Mouse (Mus musculus) heart, postnatal 0 days (tissue): ENCODE measurements around the gene Clcn7. TPM values are rescaled to one million over a fixed set of nuclear protein-coding genes. Genes with fewer than 3 reads are reported as not detected.

Experiments used
- ATAC-seq: fragments of 200-750 bp; cut with Nextera tagmentation; 2 replicates; pipeline ENCODE4 v1.8.0; 2017; ENCODE audit warnings: low read depth, moderate number of reproducible peaks, moderate library complexity; ENCODE audit not compliant: insufficient read depth
- DNase-seq: peaks from one replicate; pipeline ENCODE4 v3.0.0-alpha.2; 2016; ENCODE audit warnings: low spot score
- H3K27ac ChIP-seq: fragments of 300-500 bp; sonication (generic); 2 replicates; pipeline ENCODE4 v1.5.1; 2014; ENCODE audit warnings: low read depth, mild to moderate bottlenecking
- H3K27me3 ChIP-seq: fragments of 300-500 bp; sonication (generic); 2 replicates; pipeline ENCODE4 v1.6.1; 2014; ENCODE audit warnings: low read length, mixed read lengths; ENCODE audit not compliant: control insufficient read depth, insufficient read depth
- H3K36me3 ChIP-seq: fragments of 300-500 bp; sonication (generic); replicated peaks from 2 replicates; pipeline ENCODE4 v1.6.1; 2014; ENCODE audit warnings: low read length, mixed read lengths; ENCODE audit not compliant: control insufficient read depth, insufficient read depth
- H3K4me1 ChIP-seq: fragments of 300-500 bp; sonication (generic); 2 replicates; pipeline ENCODE4 v1.6.1; 2014; ENCODE audit warnings: antibody characterized with exemption; ENCODE audit not compliant: control insufficient read depth, insufficient read depth
- H3K4me2 ChIP-seq: fragments of 300-500 bp; sonication (generic); 2 replicates; pipeline ENCODE4 v1.6.1; 2014; ENCODE audit warnings: low read depth, mild to moderate bottlenecking, low read length, moderate library complexity
- H3K4me3 ChIP-seq: fragments of 300-500 bp; sonication (generic); 2 replicates; pipeline ENCODE4 v1.5.1; 2014; ENCODE audit warnings: low read depth, low read length
- H3K9ac ChIP-seq: fragments of 300-500 bp; sonication (generic); replicated peaks from 2 replicates; pipeline ENCODE4 v1.6.1; 2014; ENCODE audit warnings: low read depth, low read length, mixed read lengths
- H3K9me3 ChIP-seq: fragments of 300-500 bp; sonication (generic); replicated peaks from 2 replicates; pipeline ENCODE4 v1.6.1; 2016; ENCODE audit warnings: low read length; ENCODE audit not compliant: control insufficient read depth
- CTCF ChIP-seq: IDR thresholded peaks from 2 replicates; pipeline ENCODE4 v1.5.1; 2016; ENCODE audit warnings: antibody characterized with exemption, control low read depth, low read depth
- EP300 ChIP-seq: IDR thresholded peaks from 2 replicates; pipeline ENCODE4 v1.6.1; 2016; ENCODE audit warnings: antibody characterized with exemption, low read depth
- WGBS: fragments of 180-500 bp; shearing (Covaris S2); extraction: QIAGEN DNeasy Blood & Tissue Kit; methylation state at CpG from one replicate; pipeline ENCODE4 v1.1.7; 2014; 5-methylcytosine and 5-hydroxymethylcytosine counted together
- polyA plus RNA-seq: library from polyadenylated mRNA; unstranded; fragments of >200 nt; fragmentation: Nextera tagmentation; extraction: Ambion mirVana; gene quantifications from 2 replicates; pipeline ENCODE4 v1.2.1, GENCODE M21; 2015
- total RNA-seq: library from RNA; depleted of rRNA; stranded (reverse); fragments of >200 nt; gene quantifications from 2 replicates; pipeline ENCODE4 v1.2.3, GENCODE M21; 2014; ENCODE audit warnings: low replicate concordance

Clcn7 gene
- total and polyA plus RNA-seq, 2 experiments from 2014 or later: 12.6 to 20.3 TPM

- peak; percentile 76; the same call in 1 of the 2 replicates for ATAC-seq
- H3K36me3 ChIP-seq: no peaks in the 10 kb centered on the region
- peak overlapping the region; percentile 21; the same call in 1 of the 2 replicates for H3K4me2 ChIP-seq
- no peak overlapping the region for H3K4me3 ChIP-seq
- DNase-seq: peak; percentile 25
- no peak overlapping the region for H3K27ac ChIP-seq
- H3K27me3 ChIP-seq: no peaks in the 10 kb centered on the region
- no peaks in the 10 kb centered on the region for H3K4me1 ChIP-seq
- TF ChIP-seq CTCF (no peak), EP300 (no peak)
- H3K9ac ChIP-seq: no peak overlapping the region
- H3K9me3 ChIP-seq: no peaks in the 10 kb centered on the region
- WGBS: 11% methylated on average over 8 of the region's 8 CpGs
These were observed 6.1 kb upstream of the Clcn7 start for GRCm38 (mm10) chr17:25127079-25127478.

- 41% methylated on average over 9 of the region's 9 CpGs for WGBS
- H3K27ac ChIP-seq: no peak overlapping the region
- no peak for TF ChIP-seq EP300
- no peak for TF ChIP-seq CTCF
These were observed 5.5 kb upstream of the Clcn7 start for GRCm38 (mm10) chr17:25127681-25128080.

GRCm38 (mm10) chr17:25130060-25130459 is 3.1 kb upstream of the Clcn7 start:
- H3K9ac ChIP-seq: no peak overlapping the region
- no peaks in the 10 kb centered on the region for H3K36me3 ChIP-seq
- ATAC-seq (no peak), DNase-seq (no peak)
- TF ChIP-seq EP300 (no peak), CTCF (no peak)
- whole genome bisulfite sequencing: 77% methylated on average over 1 of the region's 1 CpGs
- no peaks in the 10 kb centered on the region for H3K27me3 ChIP-seq
- H3K4me1 ChIP-seq: peaks cover 6% of the 10 kb centered on the region
- no peaks in the 10 kb centered on the region for H3K9me3 ChIP-seq
- no peak overlapping the region for H3K4me3 ChIP-seq
- H3K27ac ChIP-seq: no peak overlapping the region
- no peak overlapping the region for H3K4me2 ChIP-seq

More at GRCm38 (mm10) chr17:25127681-25128080, 5.5 kb upstream of the Clcn7 start:
- H3K4me1 ChIP-seq: no peaks in the 10 kb centered on the region
- H3K4me2 ChIP-seq: no peak overlapping the region
- H3K9me3 ChIP-seq: no peaks in the 10 kb centered on the region
- DNase-seq (no peak), ATAC-seq (no peak)
- H3K27me3 ChIP-seq: no peaks in the 10 kb centered on the region
- no peaks in the 10 kb centered on the region for H3K36me3 ChIP-seq
- H3K9ac ChIP-seq: no peak overlapping the region
- no peak overlapping the region for H3K4me3 ChIP-seq

GRCm38 (mm10) chr17:25135622-25136021 is 2.4 kb downstream of the Clcn7 start:
- Histone ChIP-seq H3K36me3 (no peaks in the 10 kb centered on the region), H3K4me2 (no peak overlapping the region), H3K27me3 (no peaks in the 10 kb centered on the region), H3K9me3 (no peaks in the 10 kb centered on the region), H3K27ac (no peak overlapping the region), H3K9ac (no peak overlapping the region), H3K4me3 (no peak overlapping the region), H3K4me1 (peaks cover 6% of the 10 kb centered on the region)
- no peak for TF ChIP-seq EP300
- no peak for TF ChIP-seq CTCF
- no peak for DNase-seq
- no peak for ATAC-seq
- 80% methylated on average over 6 of the region's 6 CpGs for WGBS

GRCm38 (mm10) chr17:25138803-25139202 is 5.6 kb downstream of the Clcn7 start:
- Histone ChIP-seq H3K27ac (no peak overlapping the region), H3K4me3 (no peak overlapping the region), H3K4me2 (no peak overlapping the region), H3K9me3 (no peaks in the 10 kb centered on the region), H3K4me1 (peaks cover 6% of the 10 kb centered on the region), H3K27me3 (no peaks in the 10 kb centered on the region), H3K36me3 (no peaks in the 10 kb centered on the region), H3K9ac (no peak overlapping the region)
- DNase-seq: no peak
- ATAC-seq: no peak
- TF ChIP-seq EP300: no peak
- no peak for TF ChIP-seq CTCF
- WGBS: 90% methylated on average over 1 of the region's 1 CpGs

GRCm38 (mm10) chr17:25139960-25140359 is 6.8 kb downstream of the Clcn7 start:
- Histone ChIP-seq H3K9ac (no peak overlapping the region), H3K4me1 (no peaks in the 10 kb centered on the region), H3K4me2 (no peak overlapping the region), H3K9me3 (no peaks in the 10 kb centered on the region), H3K27ac (no peak overlapping the region), H3K27me3 (no peaks in the 10 kb centered on the region), H3K36me3 (no peaks in the 10 kb centered on the region), H3K4me3 (no peak overlapping the region)
- peak; percentile 31 for TF ChIP-seq CTCF
- no peak for TF ChIP-seq EP300
- WGBS: 63% methylated on average over 4 of the region's 4 CpGs
- DNase-seq (no peak), ATAC-seq (no peak)
